Mouse (Mus musculus) megakaryocyte, embryonic 14.5 days (primary cell): ENCODE data around the gene 4933400A11Rik.

Experiments used
- FLI1 ChIP-seq: IDR thresholded peaks from 2 replicates; pipeline ENCODE4 v1.6.1; 2012; ENCODE audit warnings: low read length, inconsistent platforms, mixed read lengths
- GATA1 ChIP-seq: IDR thresholded peaks from 3 replicates; pipeline ENCODE4 v1.6.1; 2012; ENCODE audit warnings: mixed read lengths, low read length, inconsistent platforms, borderline replicate concordance

- TF ChIP-seq GATA1 (no peak), FLI1 (no peak)
Measured at GRCm38 (mm10) chrX:169811783-169812182, 32.3 kb upstream of the 4933400A11Rik start.
